Mouse (Mus musculus) heart, embryonic 15.5 days (tissue): ENCODE data around the gene Kcnv2. TPM values are rescaled to one million over a fixed set of nuclear protein-coding genes. Genes with fewer than 3 reads are reported as not detected.

Source experiments
- ATAC-seq: fragments of 200-750 bp; cut with Nextera tagmentation; replicated peaks from 2 replicates; pipeline ENCODE4 v1.8.0; 2017; ENCODE audit warnings: low read depth, moderate TSS enrichment; ENCODE audit not compliant: insufficient number of reproducible peaks, insufficient read depth, low FRiP score
- H3K27ac ChIP-seq: fragments of 300-500 bp; sonication (generic); 2 replicates; pipeline ENCODE4 v1.5.1; 2015; ENCODE audit warnings: mild to moderate bottlenecking, inconsistent platforms
- H3K27me3 ChIP-seq: fragments of 300-500 bp; sonication (generic); 2 replicates; pipeline ENCODE4 v1.6.1; 2015; ENCODE audit warnings: inconsistent platforms
- H3K36me3 ChIP-seq: fragments of 300-500 bp; sonication (generic); 2 replicates; pipeline ENCODE4 v1.6.1; 2015; ENCODE audit warnings: mild to moderate bottlenecking, inconsistent platforms
- H3K4me1 ChIP-seq: fragments of 300-500 bp; sonication (generic); replicated peaks from 2 replicates; pipeline ENCODE4 v1.6.1; 2015; ENCODE audit warnings: inconsistent platforms
- H3K4me2 ChIP-seq: fragments of 300-500 bp; sonication (generic); 2 replicates; pipeline ENCODE4 v1.6.1; 2015; ENCODE audit warnings: inconsistent platforms, mild to moderate bottlenecking, moderate library complexity
- H3K4me3 ChIP-seq: fragments of 300-500 bp; sonication (generic); 2 replicates; pipeline ENCODE4 v1.5.1; 2015; ENCODE audit warnings: mild to moderate bottlenecking, inconsistent platforms
- H3K9ac ChIP-seq: fragments of 300-500 bp; sonication (generic); 2 replicates; pipeline ENCODE4 v1.6.1; 2015; ENCODE audit warnings: mild to moderate bottlenecking, inconsistent platforms
- H3K9me3 ChIP-seq: fragments of 300-500 bp; sonication (generic); replicated peaks from 2 replicates; pipeline ENCODE4 v1.6.1; 2016; ENCODE audit warnings: inconsistent platforms
- WGBS: fragments of 180-500 bp; shearing (Covaris S2); methylation state at CpG from one replicate; pipeline ENCODE4 v1.1.7; 2015; ENCODE audit warnings: mixed read lengths; 5-methylcytosine and 5-hydroxymethylcytosine counted together
- polyA plus RNA-seq: library from polyadenylated mRNA; unstranded; fragments of >200 nt; fragmentation: Nextera tagmentation; extraction: Ambion mirVana; gene quantifications from 2 replicates; pipeline ENCODE4 v1.2.1, GENCODE M21; 2015

The Kcnv2 gene
- polyA plus RNA-seq, 1 experiment from 2014 or later: 0.03 TPM

DNA sequence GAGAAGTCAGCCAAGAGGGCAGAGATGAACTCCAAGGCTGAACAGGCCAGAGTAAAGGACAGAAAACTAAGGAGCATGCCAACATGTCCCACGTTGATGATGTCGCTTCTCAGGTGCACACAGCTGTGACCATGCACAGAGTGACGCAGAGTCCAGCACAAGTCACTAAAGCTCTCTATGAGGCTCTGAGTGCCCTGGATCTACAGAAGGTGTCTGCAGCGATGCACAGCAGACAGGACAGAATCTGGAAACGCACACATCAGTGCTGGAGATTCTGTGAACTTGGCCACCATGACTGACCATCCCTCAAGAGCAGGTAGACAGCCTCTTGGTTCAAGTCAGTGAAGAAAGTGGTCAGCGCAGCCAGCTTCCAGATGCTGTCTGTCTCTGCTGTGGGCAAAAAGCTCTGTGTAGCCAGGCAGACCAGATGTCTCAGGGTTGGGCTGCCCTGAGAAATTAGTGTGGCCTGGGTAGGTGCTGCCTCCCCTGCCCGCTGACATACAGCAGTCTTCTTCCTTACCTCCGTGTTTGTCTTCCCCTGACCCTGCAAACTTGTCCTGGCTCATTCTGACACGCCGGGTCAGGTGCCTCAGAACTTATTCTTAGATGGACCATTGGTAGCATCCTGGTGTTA, 43.8 kb downstream of the Kcnv2 start:
- Histone ChIP-seq H3K36me3 (no peaks in the 10 kb centered on the region), H3K27ac (no peak overlapping the region), H3K4me1 (peaks cover 7% of the 10 kb centered on the region), H3K27me3 (no peaks in the 10 kb centered on the region), H3K4me3 (no peak overlapping the region), H3K9ac (no peak overlapping the region), H3K9me3 (no peaks in the 10 kb centered on the region), H3K4me2 (no peak overlapping the region)
- no peak for ATAC-seq
- 85% methylated on average over 10 of the region's 10 CpGs for WGBS

DNA sequence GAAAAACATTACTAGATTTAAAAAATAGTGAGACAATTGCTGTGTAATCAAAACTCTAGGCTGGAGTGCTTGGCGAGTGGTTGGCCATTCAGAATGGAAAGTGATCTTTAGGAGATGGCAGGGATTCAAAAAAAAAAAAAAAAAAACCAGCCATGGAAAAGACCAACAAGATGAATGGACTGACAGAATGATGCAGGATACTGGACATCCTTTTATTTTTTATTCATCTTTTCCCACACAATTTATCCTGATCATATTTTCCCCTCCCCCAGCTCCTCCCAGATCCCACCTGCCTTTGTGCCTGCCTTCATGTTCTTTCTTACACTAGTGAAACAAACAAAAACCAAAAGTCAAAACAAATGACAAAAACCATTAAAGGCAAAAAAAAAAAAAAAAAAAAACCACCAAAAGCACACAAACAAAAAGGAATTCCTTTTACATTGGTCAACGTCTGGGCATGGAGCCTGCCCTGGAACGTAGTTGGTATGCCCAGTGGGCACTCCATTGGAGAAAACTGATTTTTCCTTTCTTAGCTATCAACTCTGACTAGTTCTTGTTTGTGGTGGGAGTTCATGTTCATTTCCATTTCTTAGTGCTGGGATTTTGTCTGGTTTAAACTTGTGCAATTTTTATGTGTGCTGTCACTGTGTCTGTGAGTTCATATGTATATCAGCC, 47.2 kb downstream of the Kcnv2 start:
- Histone ChIP-seq H3K27ac (no peak overlapping the region), H3K4me1 (peaks cover 2% of the 10 kb centered on the region)
- WGBS: 68% methylated on average over 3 of the region's 3 CpGs

DNA sequence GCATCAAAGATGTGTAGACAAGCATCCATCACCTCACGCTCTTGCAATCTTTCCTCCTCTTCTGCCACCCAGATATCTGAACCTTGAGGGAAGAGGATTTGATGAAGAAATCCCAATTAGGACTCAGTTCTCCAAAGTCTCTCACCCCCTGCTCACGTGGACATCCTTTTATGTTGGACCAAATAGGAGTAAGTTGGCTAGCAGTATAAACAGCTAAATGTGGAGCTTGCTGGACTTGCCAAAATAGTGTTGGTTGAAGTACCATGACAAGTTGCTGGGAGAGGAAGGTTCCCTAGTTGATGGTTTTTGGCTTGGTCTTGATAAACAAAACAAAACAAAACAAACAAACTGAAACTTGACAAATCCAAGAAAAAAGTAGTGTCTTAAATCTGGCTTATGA, 47.8 kb downstream of the Kcnv2 start:
- Histone ChIP-seq H3K9ac (no peak overlapping the region), H3K27ac (no peak overlapping the region), H3K36me3 (no peaks in the 10 kb centered on the region), H3K9me3 (no peaks in the 10 kb centered on the region), H3K4me1 (no peaks in the 10 kb centered on the region), H3K4me3 (no peak overlapping the region), H3K4me2 (no peak overlapping the region), H3K27me3 (no peaks in the 10 kb centered on the region)
- ATAC-seq: no peak
- 76% methylated on average over 2 of the region's 2 CpGs for WGBS

More for the DNA sequence above, 47.2 kb downstream of the Kcnv2 start:
- Histone ChIP-seq H3K4me3 (no peak overlapping the region), H3K4me2 (no peak overlapping the region), H3K27me3 (no peaks in the 10 kb centered on the region), H3K9ac (no peak overlapping the region), H3K9me3 (no peaks in the 10 kb centered on the region), H3K36me3 (no peaks in the 10 kb centered on the region)
- no peak for ATAC-seq

DNA sequence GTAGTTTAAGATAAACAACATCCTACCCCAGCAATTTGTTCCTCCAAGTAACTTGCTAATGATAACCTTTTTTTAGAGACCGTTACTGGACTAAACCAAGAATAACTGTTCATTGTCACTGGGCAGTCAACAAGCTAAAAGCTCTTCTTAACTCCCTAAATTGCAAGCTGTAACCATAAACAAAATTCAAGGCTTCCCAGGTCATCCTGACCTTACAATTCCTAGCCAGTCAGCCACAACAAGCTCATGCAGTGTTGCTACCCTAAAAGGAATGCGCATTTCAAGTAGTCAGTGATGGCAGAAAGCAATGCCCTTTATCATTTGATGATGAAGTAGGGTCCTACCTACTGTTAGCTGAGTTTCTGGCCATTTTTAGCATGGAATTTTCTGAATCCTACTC, 48.4 kb downstream of the Kcnv2 start:
- Histone ChIP-seq H3K4me2 (no peak overlapping the region), H3K9ac (no peak overlapping the region), H3K9me3 (no peaks in the 10 kb centered on the region), H3K36me3 (no peaks in the 10 kb centered on the region), H3K4me3 (no peak overlapping the region), H3K27me3 (no peaks in the 10 kb centered on the region), H3K4me1 (no peaks in the 10 kb centered on the region), H3K27ac (no peak overlapping the region)
- 80% methylated on average over 2 of the region's 2 CpGs for WGBS
- ATAC-seq: no peak

DNA sequence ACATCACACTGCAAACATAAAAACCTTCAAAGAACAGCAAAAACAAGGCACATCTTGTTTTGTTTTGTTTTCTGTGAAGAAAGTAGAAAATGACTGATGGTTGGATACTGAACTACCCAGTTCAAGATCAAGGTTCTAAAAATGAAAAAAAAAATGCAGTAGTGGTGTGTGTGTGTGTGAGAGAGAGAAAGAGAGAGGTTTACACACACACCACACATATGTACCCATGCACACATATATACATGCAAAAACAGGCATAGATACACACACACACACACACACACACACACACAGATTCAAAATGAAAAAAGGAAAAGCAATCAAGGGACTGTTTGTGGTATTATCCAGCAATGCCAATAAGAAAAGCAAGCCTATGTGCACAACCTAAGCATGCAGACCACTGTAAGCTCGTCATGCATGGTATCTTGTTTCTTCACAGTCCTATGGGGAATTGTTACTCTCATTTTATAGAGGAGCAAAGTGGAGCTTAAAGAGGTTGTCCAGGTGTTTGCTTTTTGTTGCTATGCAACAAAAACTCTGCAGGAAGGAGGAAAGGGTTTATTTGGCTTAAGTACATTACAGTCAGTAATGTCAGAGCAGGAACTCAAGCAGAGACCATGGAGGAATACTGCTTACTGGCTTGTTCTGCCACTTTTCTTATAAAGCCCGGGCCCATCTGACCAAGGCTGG, 57.5 kb downstream of the Kcnv2 start:
- ATAC-seq: no peak

DNA sequence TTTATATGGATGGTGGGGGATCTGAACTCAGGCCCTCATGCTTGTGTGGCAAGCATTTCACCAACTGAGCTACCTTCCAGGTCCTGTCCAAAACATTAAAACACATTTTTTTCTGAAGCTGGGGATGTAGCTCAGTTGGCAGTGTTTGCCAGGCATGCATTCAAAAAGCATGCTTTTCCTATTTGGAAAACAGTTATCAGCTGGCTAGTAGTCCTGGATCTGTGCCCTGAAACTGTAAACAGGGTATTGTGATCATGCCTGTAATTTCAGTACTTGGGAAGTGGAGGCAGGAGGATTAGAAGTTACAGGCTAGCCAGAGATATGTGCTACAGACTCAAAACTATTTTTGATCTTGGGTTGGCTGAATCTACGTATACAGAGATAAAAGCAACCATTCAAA, 59.7 kb downstream of the Kcnv2 start:
- Histone ChIP-seq H3K4me1 (peaks cover 6% of the 10 kb centered on the region), H3K27ac (no peak overlapping the region), H3K27me3 (no peaks in the 10 kb centered on the region), H3K4me3 (no peak overlapping the region), H3K36me3 (peaks cover 14% of the 10 kb centered on the region), H3K4me2 (no peak overlapping the region), H3K9me3 (no peaks in the 10 kb centered on the region), H3K9ac (no peak overlapping the region)
- no peak for ATAC-seq
- WGBS: 35% methylated on average over 1 of the region's 1 CpGs

More for the DNA sequence above, 57.5 kb downstream of the Kcnv2 start:
- H3K4me1 ChIP-seq: peaks cover 6% of the 10 kb centered on the region
- WGBS: 75% methylated on average over 2 of the region's 2 CpGs
- no peak overlapping the region for H3K27ac ChIP-seq
- no peak overlapping the region for H3K4me3 ChIP-seq
- H3K36me3 ChIP-seq: no peaks in the 10 kb centered on the region
- no peaks in the 10 kb centered on the region for H3K27me3 ChIP-seq
- H3K4me2 ChIP-seq: no peak overlapping the region
- H3K9ac ChIP-seq: no peak overlapping the region
- no peaks in the 10 kb centered on the region for H3K9me3 ChIP-seq

DNA sequence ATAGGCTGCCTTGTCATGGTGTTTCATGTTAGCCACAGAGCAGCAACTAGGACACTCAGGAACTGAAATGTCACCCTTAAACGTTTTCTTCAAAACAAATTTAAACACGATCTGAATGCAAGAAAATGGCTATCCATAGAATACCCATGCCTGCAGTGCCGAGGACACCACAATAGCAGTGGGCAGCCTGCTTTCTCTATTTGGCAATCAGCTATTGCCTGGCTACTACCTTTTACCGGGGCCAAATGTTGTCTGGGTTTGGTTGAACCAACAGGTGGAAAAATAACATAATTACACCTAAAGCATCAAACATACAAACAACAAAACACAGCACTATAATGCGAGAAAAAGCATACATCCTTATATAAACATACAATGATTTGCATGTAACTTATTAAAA, 60.9 kb downstream of the Kcnv2 start:
- H3K4me2 ChIP-seq: no peak overlapping the region
- H3K4me3 ChIP-seq: no peak overlapping the region
- H3K4me1 ChIP-seq: peaks cover 6% of the 10 kb centered on the region
- WGBS: 89% methylated on average over 5 of the region's 5 CpGs
- no peaks in the 10 kb centered on the region for H3K27me3 ChIP-seq
- no peak overlapping the region for H3K9ac ChIP-seq
- no peak overlapping the region for H3K27ac ChIP-seq
- H3K9me3 ChIP-seq: no peaks in the 10 kb centered on the region
- ATAC-seq: no peak
- H3K36me3 ChIP-seq: peaks cover 18% of the 10 kb centered on the region

DNA sequence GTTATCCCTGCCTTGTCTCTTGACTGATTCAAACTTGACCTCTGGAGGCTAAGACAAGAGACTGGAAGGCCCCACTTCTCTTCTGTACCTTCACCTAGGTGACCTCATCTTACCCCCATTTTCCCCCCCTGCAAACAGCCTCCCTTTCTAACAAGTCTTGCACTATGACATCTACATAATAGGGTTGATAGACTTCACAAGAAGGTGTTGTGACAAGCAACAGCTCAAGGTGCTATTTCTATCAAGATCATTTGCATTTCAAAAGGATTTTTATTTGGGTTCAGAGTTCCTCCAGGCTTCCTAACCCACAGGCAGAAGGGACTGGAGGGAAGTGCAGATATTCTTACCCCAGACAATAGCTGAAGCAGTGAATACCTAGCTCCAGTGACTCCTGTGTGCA, 62.9 kb downstream of the Kcnv2 start:
- H3K4me3 ChIP-seq: no peak overlapping the region
- no peak overlapping the region for H3K4me2 ChIP-seq
- H3K9ac ChIP-seq: no peak overlapping the region
- H3K36me3 ChIP-seq: peaks cover 35% of the 10 kb centered on the region
- no peaks in the 10 kb centered on the region for H3K27me3 ChIP-seq
- H3K27ac ChIP-seq: no peak overlapping the region
- peaks cover 6% of the 10 kb centered on the region for H3K4me1 ChIP-seq
- H3K9me3 ChIP-seq: no peaks in the 10 kb centered on the region
- no peak for ATAC-seq

Other genes starting within 250 kb of the Kcnv2 start
- 27.0 and 29.7 TPM in 2 replicates for gene Vldlr, start 106.1 kb upstream of the Kcnv2 start, polyA plus RNA-seq
- 44.3 and 49.9 TPM in 2 replicates for gene Pum3, start 107.2 kb downstream of the Kcnv2 start, polyA plus RNA-seq